Mouse (Mus musculus) embryo, embryonic 9.5 days (tissue): ENCODE results near the gene Madcam1.

Experiments used
- DNase-seq: peaks from one replicate; pipeline ENCODE4 v3.0.0-alpha.2; 2017; ENCODE audit errors: extremely low spot score

Gene Madcam1

GRCm38 (mm10) chr10:79664131-79664665 is at the start of gene Madcam1:
Gene Madcam1 (plus strand): TSS chr10:79664559.
- peak; percentile 88 for DNase-seq

- DNase-seq, result peak; percentile 42
These were observed 48.5 kb upstream of the Madcam1 start for GRCm38 (mm10) chr10:79615860-79616259.

DNA sequence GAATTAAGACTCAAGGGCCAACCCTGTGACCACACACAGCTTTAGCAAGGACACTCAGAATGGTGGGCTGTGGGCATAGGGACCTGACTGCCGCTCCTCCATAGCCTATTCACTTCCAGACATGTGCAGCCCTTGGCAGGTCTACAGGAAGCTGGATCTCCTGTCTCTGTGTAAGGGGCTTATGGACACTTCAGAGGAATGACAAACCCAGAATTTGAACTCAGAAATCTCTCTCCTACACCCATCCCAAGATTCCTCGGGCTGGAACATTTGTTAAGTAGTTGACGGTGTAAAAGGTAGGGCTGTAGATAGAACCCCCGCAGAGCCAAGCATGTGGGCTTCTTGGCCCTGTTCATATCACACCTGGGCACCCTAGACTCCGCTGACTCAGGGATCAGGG is 48.0 kb upstream of the Madcam1 start:
- DNase-seq, result no peak

DNA sequence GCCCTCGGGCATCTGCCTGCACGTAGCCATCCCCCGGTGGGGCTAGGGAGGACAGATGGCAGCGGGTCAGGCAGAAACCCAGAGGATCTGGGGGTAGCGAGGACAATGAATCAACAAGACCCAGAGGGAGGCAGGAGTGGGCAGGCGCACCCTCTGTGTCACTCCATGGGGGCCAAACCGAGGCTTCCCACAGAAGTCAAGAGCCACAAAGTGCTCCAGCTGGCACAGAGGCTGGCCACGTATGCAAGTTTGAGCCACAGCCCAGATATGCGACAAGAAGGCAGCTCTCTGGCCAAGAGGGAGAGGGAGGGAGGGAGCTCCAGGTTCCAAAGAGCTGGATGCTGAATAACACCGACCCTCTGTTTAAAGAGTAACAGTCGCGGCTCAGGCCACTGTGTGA is 40.4 kb upstream of the Madcam1 start:
- no peak for DNase-seq

DNA sequence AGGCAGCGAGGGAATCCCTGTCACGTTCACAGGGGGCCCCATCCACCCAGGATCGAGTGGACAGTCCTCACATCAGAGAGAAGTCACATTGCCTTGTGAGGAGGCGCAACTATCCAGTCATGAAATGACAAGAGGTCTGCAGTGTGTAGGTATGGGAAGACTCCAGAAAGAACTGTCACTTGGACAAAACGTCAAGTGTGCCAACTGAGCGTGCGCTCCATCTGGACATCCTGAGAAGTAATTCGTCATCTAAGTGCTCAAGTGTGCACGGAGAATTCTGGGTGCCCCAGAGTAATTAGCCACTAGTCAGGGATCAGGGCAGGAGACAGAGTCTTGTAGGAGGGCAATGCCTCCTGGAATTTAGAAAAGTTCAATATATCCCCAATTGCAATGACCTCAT is 39.0 kb upstream of the Madcam1 start:
- DNase-seq, result no peak

DNA sequence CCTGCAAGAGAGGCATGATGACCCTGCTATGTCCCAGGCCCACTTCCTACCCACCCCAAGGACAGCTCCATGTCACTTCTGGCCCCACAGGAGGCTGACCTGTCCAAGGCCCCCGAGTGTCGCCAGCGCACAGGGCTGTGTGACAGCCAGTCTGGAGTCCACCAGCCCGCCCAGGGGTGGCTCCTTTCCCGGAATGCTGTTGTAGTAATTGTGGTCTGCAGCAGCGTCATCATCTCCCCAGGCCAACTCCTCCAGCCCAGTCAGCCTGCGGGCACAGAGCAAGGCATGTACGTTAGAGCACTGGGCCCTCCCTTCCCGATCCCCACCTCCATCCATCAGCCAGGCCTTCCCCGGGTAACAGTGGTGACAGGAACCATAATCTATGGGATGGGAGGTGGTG is 38.2 kb upstream of the Madcam1 start:
- no peak for DNase-seq

DNA sequence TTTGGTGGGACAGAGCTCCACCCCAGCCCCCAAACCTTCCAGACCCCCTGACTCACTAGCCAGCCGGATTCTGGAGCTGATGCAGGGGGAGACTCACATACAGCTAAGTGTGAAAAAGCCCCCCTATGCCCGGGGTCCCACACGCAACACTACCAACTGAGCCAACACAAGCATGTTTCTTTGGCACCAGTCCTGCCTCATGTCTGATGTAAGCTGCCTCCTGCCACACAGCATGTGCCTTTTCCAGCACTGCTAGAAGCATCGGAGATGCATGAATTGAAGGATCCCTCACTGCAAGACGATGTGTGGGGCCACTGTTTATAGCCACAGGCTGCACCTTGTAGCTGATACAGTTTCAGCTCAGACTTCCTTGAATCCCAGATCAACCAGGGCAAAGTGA is 36.0 kb upstream of the Madcam1 start:
- no peak for DNase-seq

DNA sequence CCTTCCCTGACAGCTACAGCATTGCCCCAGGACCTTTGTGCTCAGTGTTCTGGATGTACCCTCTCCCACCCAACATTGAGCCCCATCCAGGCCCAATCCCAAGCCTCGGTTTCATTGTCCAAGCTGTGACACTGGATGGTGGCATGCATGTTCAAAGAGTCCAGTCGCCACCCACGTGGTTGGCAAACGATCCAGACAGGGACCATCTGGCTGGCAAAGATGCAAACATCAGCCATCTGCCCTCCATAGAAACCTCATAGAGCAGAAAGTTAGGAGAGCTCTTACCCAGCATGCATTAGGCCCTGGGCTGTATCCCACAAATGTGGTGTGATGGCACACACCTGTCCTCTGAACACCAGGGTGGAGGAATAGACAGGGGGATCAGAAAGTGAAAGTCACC is 32.9 kb upstream of the Madcam1 start:
- DNase-seq, result no peak

DNA sequence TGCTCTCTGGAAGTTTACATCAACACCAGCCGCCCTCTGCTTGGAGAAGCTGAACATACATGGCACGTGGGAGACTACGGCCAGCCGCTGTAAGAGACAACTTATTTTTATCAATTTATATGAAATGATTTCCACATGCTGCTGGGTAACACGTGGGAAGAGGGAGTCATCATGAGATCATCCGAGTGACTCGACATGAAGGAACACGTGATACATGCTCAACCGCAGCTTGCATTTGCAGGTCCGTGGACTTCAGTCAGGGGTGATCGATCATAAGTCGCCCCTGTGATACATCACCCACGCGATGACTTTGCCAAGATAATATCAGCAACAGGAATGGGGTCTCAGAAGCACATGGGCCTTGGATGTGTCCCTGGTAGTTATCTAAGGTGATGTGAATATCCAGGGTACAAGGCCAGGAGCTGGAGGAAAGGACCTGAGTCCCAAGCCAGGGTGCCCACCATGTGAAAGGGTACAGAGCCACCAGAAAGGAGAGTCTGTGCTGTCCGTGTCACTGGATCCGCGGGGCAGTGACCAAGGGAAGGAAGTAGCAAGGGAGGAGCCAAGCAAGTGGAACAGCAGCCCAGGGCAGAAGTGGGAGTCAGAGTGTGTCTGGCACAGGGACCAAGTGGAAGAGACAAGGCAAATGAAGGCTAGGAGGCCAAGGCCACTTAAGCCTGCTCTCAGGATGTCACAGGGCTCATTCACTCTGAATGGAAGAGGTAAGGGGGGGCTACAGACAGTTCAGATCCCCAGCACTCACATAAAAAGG is 31.2 kb upstream of the Madcam1 start:
- DNase-seq, result no peak

GRCm38 (mm10) chr10:79636287-79636686 is 28.1 kb upstream of the Madcam1 start:
- no peak for DNase-seq

GRCm38 (mm10) chr10:79637128-79638110 is 26.9 kb upstream of the Madcam1 start, which contains the start of gene Shc2:
Gene Shc2 (minus strand): TSS chr10:79637918.
- peak; percentile 86 for DNase-seq

- peak; percentile 73 for DNase-seq
These were observed 25.7 kb upstream of the Madcam1 start for GRCm38 (mm10) chr10:79638486-79639204.

- no peak for DNase-seq
These were observed 18.6 kb upstream of the Madcam1 start, which contains the start of gene Odf3l2 for GRCm38 (mm10) chr10:79645711-79646110. Gene Odf3l2 (minus strand): TSS chr10:79645738.

- DNase-seq, result peak; percentile 71
These were observed 15.1 kb upstream of the Madcam1 start for GRCm38 (mm10) chr10:79649070-79649751.

DNA sequence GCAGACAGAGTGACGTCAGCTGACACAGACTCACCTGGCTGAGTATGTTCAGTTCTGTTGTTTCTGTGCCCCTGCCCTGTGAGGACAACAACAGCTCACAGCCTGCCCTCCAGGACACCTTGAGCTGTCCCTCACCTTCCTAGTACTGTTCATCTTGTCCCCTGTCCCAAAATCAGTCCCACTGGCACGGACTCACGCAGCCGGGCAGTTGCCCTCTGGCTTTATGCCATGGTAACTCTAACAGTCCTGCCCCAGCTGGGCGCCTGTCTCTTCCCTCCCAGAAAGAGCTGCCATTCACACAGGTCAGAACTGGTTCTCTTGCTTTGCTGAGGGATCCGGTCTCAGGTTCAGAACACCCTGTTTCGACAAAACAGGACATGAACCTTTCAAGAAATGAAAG is 11.6 kb upstream of the Madcam1 start:
- no peak for DNase-seq

DNA sequence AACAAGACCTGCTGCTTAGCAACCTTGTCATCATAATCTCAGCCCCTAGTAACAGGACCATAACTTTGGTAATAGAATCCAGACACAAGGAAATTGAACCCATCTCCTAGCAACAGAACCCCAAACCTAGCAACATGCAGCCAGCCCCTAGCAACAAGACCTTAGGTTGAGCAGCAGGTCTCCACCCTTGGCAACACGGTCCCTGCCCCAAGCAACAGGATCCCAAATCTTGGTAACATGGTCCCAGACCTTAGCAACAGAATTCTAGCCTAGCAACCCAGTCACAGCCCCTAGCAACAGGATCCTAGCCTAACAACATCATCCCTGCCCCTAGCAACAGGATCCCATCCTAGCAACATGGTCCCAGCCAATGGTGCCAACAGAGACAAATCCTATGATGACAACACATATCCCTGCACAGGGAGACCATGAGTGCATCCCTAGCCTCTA is 9.4 kb upstream of the Madcam1 start:
- DNase-seq, result no peak

DNA sequence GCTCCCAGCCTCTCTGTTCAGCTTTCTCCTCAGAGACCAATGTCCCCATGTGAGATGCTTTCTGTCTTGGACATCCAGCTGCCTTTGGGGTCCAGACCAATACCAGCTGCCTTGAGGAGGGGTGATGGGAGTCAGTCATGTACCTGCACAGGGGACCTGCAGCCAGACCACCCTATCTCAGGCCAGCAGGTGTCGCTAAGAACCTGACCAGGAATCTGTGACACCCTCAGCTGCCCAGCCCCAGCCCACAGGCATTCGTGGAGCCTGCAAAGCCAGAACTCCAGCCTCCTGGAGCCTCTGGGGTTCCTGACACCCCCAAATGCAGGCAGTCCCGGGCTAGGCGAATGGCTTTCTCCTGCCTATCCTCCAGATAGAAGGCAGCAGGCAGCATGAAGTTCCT is 5.5 kb upstream of the Madcam1 start:
- DNase-seq, result no peak

DNA sequence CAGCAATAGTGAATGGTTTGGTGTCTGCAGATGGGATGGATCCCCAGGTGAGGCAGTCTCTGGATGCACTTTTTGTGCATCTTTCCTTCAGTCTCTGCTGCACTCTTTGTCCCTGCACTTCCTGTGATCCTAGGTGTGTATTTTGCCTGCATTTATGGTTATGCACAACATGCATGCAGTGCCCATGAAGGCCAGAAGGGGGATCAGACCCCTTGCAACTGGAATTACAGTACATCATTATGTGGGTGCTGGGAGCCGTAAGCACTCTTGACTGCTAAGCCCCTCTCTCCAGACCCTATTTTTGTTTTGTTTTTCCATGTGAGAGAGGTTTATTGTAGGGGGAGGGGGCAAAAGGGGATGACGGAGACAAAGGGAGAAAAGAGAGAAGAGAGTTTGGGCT is 4.1 kb upstream of the Madcam1 start:
- DNase-seq, result no peak

DNA sequence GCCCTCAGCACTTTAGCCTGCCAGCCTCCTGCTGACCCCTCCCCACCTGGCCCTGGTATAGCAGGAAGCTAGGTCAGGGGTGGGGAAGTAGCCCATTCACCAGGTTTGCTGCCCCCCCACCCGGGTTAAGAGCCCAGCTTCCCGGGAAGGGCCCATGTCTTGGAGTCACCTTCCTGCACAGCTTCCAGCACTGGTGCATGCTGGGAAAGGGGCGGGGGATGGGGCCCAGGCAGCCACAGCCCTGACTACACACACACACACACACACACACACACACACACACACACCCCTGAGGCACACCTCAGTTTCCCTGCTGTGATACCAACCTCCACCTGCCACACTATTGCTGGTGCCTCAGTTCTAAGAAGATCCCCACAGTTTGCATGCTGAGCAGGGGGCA is 2.5 kb upstream of the Madcam1 start:
- DNase-seq, result no peak

- DNase-seq, result no peak
These were observed 692 bp downstream of the Madcam1 start for GRCm38 (mm10) chr10:79665051-79665450.

- no peak for DNase-seq
These were observed 2.1 kb downstream of the Madcam1 start for GRCm38 (mm10) chr10:79666493-79666892.
